Mouse (Mus musculus): Measurements from ENCODE around the gene Pacsin3. TPM values are rescaled to one million over a fixed set of nuclear protein-coding genes. Genes with fewer than 3 reads are reported as not detected.
A peak's percentile ranks its signal among the peaks of the same experiment; 100 is the strongest.

The Pacsin3 gene
- total and polyA plus RNA-seq, 3 experiments = 1.2 to 9.1 (median 1.4) TPM

GRCm38 (mm10) chr2:91223614-91224013 is 32.1 kb upstream of the Pacsin3 start:
- dilution Hi-C loops (cut with MboI; ENCODE audit: extremely low pct_ligation_motif_present, extremely low pct_unique_long_range_greater_than_20kb, low sequenced_read_pairs) = no loop called here
- Histone ChIP-seq H3K9ac (ENCODE audit: insufficient read depth, low read depth) (no peak overlapping the region), H3K4me1 (ENCODE audit: control insufficient read depth in 1 of 2, insufficient read depth in 2 of 2) (no peaks in the 10 kb centered on the region), H3K9me3 (replicated peaks; ENCODE audit: low read length) (no peaks in the 10 kb centered on the region), H3K4me2 (ENCODE audit: insufficient read depth, low read depth, poor library complexity, severe bottlenecking) (no peak overlapping the region), H3K4me3 (replicated peaks in 1 of 3; ENCODE audit: low read depth in 2 of 3, low read length in 2 of 3, poor library complexity in 1 of 3) (no peak overlapping the region), H3K36me3 (replicated peaks in 1 of 2; ENCODE audit: control insufficient read depth in 1 of 2, insufficient read depth in 1 of 2, low read length in 1 of 2) (peaks cover 0 to 24% of the 10 kb centered on the region in 2 experiments), H3K27ac (ENCODE audit: insufficient read depth, low read depth) (no peak overlapping the region), H3K27me3 (replicated peaks) (no peaks in the 10 kb centered on the region), H3K79me2 (replicated peaks; ENCODE audit: control insufficient read depth, extremely low read depth, insufficient read depth, poor library complexity, severe bottlenecking) (no peaks in the 10 kb centered on the region)
- no peak for DNase-seq (ENCODE audit: extremely low read depth)
- in situ Hi-C loops (cut with MboI; ENCODE audit: low pct_ligation_motif_present, low pct_unique_long_range_greater_than_20kb, low sequenced_read_pairs) = no loop called here
- TF ChIP-seq USF1 (IDR thresholded peaks at IDR 0.05; ENCODE audit: low read depth, low read length) (no peak), RAD21 (IDR thresholded peaks at IDR 0.05; ENCODE audit: low read depth, low read length) (peak; percentile 7; the same call in 1 of the 2 replicates), CTCF (conservative IDR thresholded peaks at IDR 0.05 in 1 of 2, IDR thresholded peaks at IDR 0.05 in 1 of 2; ENCODE audit: low read depth in 2 of 2, low read length in 2 of 2) (peak in 1 of 2 experiments; percentile 14; a peak in 1 of 4 replicates)

DNA sequence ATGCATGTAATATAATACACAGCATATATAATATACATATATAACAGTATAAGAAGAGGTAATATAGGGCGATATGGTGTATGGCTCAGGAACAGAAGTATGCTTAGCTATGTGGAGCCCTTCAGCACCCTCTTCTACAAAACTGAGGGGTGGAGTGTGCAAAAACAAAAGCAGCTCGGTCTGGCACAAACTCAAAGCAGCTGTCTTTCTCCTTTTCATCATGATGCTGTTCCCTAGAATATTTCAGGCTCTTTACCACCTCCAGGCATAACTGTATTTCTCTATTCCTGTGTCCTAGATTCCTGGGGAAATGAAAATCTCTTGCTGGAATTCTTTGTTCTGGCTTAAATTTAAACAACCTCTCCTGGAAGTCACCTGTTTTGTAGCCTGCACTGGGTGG is 26.0 kb upstream of the Pacsin3 start:
- H3K27ac ChIP-seq (ENCODE audit: insufficient read depth, low read depth) = no peak overlapping the region
- DNase-seq (ENCODE audit: extremely low read depth) = no peak
- no peaks in the 10 kb centered on the region for H3K27me3 ChIP-seq (replicated peaks)
- H3K4me1 ChIP-seq (ENCODE audit: control insufficient read depth in 1 of 2, insufficient read depth in 2 of 2) = no peaks in the 10 kb centered on the region
- no peaks in the 10 kb centered on the region; the same call in 1 of the 2 replicates for H3K79me2 ChIP-seq (replicated peaks; ENCODE audit: control insufficient read depth, extremely low read depth, insufficient read depth, poor library complexity, severe bottlenecking)
- H3K4me3 ChIP-seq (replicated peaks in 1 of 3; ENCODE audit: low read depth in 2 of 3, low read length in 2 of 3, poor library complexity in 1 of 3) = no peak overlapping the region
- H3K9me3 ChIP-seq (replicated peaks; ENCODE audit: low read length) = no peaks in the 10 kb centered on the region
- H3K4me2 ChIP-seq (ENCODE audit: insufficient read depth, low read depth, poor library complexity, severe bottlenecking) = no peak overlapping the region
- dilution Hi-C loops (cut with MboI; ENCODE audit: extremely low pct_ligation_motif_present, extremely low pct_unique_long_range_greater_than_20kb, low sequenced_read_pairs) (no loop called here), in situ Hi-C loops (cut with MboI; ENCODE audit: low pct_ligation_motif_present, low pct_unique_long_range_greater_than_20kb, low sequenced_read_pairs) (no loop called here)
- no peak for TF ChIP-seq ZKSCAN1 (IDR thresholded peaks at IDR 0.05; ENCODE audit: borderline replicate concordance, low read depth, low read length)
- TF ChIP-seq SMC3 (IDR thresholded peaks at IDR 0.05; ENCODE audit: low read depth, low read length) = no peak
- TF ChIP-seq E2F4 (IDR thresholded peaks at IDR 0.05; ENCODE audit: insufficient replicate concordance, low read depth, low read length) = no peak
- TF ChIP-seq MYC (IDR thresholded peaks at IDR 0.05; ENCODE audit: low read depth, low read length) = no peak
- no peak for TF ChIP-seq PAX5 (IDR thresholded peaks at IDR 0.05; ENCODE audit: low read length)
- no peak for TF ChIP-seq GABPA (IDR thresholded peaks at IDR 0.05; ENCODE audit: insufficient replicate concordance, low read depth, low read length)
- TF ChIP-seq MEF2A (IDR thresholded peaks at IDR 0.05; ENCODE audit: borderline replicate concordance, low read depth, low read length) = no peak
- TF ChIP-seq ZMIZ1 (IDR thresholded peaks at IDR 0.05; ENCODE audit: low read depth, low read length) = no peak
- TF ChIP-seq BHLHE40 (IDR thresholded peaks at IDR 0.05; ENCODE audit: low read depth, low read length) = no peak
- no peak for TF ChIP-seq MAFK (IDR thresholded peaks at IDR 0.05; ENCODE audit: insufficient replicate concordance, low read length)
- TF ChIP-seq IRF4 (IDR thresholded peaks at IDR 0.05; ENCODE audit: low read depth, low read length) = no peak
- no peak for TF ChIP-seq RAD21 (IDR thresholded peaks at IDR 0.05; ENCODE audit: low read depth, low read length)
- TF ChIP-seq SIN3A (IDR thresholded peaks at IDR 0.05; ENCODE audit: low read length) = no peak
- no peak for TF ChIP-seq MAZ (IDR thresholded peaks at IDR 0.05; ENCODE audit: low read depth, low read length)
- TF ChIP-seq MAX (IDR thresholded peaks at IDR 0.05; ENCODE audit: low read length) = no peak
- no peak for TF ChIP-seq TCF12 (IDR thresholded peaks at IDR 0.05; ENCODE audit: low read depth, low read length)
- no peak overlapping the region for H3K9ac ChIP-seq (ENCODE audit: insufficient read depth, low read depth)
- peaks cover 15 to 40% of the 10 kb centered on the region in 2 experiments for H3K36me3 ChIP-seq (replicated peaks in 1 of 2; ENCODE audit: control insufficient read depth in 1 of 2, insufficient read depth in 1 of 2, low read length in 1 of 2)
